Mouse (Mus musculus): Measurements from ENCODE around the gene Peli1. TPM values are rescaled to one million over a fixed set of nuclear protein-coding genes. Genes with fewer than 3 reads are reported as not detected.

The Peli1 gene
- polyA plus RNA-seq, 1 experiment from 2014 or later, result 65.9 TPM

DNA sequence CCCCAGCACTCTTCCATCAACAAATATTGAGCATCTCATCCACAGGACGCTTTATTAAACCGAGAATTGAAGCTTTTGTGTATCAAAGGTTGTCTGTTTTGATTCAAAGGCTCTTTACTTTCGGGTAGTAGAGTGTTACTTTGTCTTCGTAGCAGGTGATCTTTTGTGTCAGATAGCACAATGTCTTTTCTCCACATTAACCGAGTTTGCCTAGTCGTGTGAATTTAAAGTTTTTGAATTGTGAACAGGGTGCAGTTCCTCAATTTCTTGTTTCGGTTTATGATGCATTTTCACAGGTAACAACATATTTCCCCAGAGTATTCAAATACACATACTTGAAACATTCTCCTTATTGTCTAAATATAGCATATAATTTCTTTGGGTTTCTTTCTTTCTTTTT lies 1.5 kb downstream of the Peli1 start:
- DNase-seq (ENCODE audit: low spot score), result peak; percentile 25

DNA sequence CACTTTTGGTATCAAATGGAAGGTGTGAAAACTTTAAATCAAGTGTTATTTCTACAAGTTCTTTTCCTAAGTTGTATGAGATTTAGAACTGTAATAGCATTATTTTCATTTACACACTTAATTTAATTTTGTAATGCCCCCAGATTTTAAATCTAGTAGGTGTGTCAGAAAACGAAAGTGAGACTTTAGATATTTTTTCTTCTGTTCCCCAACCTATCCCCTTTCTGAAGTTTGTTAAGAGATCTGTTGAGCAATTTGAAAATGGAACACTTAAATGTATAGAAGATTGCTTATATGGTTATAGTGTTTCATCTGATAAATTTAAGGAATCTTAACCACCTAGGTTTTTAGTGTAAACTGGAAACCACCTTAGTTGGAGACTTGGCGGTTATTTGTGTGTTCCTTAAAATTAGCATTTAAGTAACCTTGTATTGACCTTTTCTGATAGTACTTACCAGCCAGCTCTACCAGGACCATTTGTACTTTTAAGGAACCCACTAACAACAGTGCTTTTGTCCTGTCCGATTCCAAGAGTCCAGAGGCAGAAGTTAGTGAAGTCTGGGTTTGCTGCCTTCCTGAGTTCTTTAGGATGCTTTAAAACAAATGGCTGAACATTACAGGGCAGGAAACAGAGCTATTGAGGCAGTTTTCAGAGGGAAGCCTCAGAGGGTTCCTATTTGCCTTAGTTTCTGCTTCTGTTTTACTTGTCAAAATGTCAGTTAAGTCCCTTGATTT lies 2.2 kb downstream of the Peli1 start:
- DNase-seq (ENCODE audit: low spot score), result peak; percentile 21

DNA sequence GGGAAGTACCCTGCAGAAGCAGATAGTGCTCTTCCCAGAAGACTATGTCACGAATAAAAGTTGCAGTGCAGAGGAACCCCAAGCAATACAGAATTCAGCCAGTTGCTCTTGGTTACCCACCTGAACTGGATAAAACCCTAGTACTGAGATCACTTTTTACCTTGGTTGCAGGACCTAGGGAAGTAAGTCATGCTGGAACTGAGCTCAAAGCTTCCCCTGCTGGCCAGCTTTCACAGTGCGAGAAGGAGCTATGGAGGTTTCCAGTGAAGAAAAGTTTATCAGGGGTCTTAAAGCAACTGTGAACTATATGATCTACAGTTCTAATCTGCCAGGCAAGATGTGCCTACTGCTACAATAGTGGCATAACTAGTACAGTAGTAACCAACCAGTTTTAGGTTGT lies 5.5 kb downstream of the Peli1 start:
- DNase-seq (ENCODE audit: low spot score), result peak; percentile 44

DNA sequence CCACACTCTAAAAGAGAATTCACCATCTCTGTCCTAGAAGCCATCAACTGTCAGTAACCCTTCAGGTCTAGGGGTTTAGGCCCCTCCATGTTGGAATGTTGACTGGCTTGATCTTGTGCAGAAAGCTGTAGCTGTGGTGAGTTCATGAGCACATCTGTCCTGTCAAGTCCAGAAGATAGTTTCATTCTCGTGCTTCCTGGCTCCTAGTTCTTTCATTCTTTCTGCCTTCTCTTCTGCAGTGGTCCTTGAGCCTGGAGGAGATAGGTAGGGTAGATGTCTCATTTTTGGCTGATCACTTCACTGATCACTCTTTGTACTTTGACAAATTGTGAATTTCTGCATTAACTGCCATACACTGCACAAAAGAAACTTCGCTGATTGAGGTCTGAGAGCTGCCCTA lies 7.4 kb downstream of the Peli1 start:
- DNase-seq (ENCODE audit: low spot score), result no peak

DNA sequence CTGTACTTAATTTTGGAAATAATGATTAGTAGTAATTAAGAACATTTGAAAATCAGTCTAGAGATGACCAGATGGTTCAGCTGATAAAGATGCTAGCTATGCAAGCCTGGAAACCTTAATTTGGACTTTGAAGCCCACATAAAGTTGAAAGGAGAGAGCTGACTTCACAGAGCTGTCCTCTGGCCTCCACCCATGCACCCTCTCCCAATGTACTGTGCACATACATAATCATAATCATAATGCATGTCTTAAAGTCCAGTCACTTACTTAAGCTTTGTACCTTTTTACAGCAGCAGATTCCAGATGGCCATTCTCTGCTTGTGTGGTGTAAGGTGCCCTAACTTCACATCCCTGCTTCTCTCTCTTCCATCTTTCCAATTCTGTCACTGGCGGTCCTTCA lies 9.6 kb downstream of the Peli1 start:
- DNase-seq (ENCODE audit: low spot score), result no peak

DNA sequence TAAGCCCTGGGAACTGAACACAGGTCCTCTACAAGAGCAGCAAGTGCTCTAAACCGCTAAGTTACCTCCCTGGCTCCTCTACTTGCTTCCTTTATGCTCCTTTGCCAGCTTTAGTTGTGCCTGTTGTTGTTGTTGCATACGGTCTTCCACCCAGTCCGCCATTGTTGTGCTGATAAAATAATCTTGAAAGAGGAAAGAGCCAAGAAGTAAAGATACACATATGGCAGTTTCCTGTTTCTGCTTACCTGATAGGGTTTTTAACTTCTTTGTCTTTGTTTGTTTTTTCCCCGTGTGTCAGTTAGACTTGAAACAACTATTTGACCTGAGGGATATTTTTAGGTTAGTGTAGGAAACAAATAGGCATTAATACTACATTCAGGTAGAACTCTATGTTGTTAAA lies 10.2 kb downstream of the Peli1 start:
- no peak for DNase-seq (ENCODE audit: low spot score)

DNA sequence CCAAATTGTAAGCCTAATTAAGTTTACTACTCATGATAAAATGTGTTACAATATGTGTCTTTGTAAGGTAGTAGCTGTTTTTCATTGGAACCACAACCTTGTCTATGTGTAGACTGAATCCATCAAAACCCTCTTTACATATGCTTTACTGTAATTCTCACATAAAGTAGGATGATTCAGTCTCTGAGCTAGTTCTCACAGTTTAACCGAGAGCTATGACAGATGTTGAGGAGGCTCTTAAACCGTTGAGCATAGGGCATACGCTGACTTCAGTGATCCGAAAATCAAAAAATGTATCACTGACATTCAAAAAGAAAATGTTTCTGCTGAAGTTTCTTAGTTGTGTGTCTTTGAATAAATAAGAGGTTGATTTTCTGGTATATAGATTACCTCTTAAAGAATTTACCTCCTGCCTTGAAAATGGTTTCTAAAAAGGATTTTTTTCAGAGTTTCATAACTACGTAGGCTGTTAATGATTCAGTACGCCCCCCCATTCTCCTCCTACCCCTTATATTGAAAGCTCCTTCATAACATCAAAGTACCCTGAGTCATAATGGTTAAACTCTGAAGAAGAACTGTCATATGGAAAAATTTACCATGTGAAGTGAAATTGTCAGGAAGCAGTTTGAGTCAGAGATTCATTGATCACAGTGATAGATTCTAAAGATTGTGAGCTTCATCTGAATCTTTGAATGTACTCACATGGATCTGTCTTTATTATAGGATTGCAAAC lies 11.3 kb downstream of the Peli1 start:
- no peak for DNase-seq (ENCODE audit: low spot score)

DNA sequence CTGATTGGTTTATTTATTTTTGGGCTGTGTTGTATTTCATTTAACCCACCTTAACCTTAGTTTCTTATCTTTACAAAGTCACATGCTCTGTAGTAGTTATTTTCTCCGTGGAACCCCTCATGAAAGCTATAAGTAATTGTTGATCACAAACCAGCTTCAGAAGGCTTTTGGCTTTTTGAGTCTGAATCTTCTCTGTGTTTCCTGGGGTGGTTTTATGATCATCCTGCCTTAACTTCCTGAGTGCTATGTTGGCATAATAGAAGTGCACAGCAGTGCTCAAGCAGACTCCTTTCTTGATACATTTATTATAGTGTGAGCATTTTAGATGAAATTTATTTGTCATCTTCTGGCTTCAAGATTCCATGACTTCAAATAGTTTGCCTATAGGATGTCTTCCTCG lies 12.1 kb downstream of the Peli1 start:
- DNase-seq (ENCODE audit: low spot score), result no peak

DNA sequence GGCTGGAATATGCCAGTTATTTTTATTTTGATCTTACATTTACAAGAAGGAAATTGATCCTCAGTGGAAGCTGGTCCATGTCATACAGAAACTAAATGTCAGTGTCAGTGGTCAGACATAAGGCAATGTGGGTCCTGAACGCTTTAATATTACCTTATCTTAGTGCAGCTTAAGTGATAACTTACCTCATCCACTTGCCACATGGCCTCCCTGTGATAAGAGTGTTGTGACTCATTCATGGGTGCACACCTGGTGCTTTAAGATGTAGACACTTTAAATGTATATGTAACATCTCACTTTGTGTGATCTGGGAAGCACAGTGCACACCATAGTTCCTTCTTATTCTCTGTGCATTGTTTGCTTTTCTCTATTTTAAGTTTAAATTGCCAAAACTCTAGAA lies 14.3 kb downstream of the Peli1 start:
- no peak for DNase-seq (ENCODE audit: low spot score)

DNA sequence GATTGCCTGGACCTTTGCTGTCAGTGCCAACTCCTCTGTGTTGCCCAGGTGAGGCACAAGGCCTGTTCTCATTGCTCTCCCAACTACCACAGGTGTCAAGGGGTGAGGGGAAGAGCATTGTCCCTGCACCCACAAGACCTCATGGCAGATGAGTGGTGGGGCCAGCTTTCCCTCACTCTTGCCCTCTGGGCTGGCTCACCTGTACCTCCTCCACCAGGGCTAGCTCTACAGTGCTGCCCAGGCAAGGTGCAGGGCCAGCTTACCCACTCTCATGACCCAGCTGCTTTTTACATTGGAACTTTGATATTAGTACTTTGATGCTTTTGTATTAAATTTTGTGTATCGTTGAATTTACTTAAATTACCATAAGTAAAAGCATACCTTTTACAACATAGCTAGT lies 16.0 kb downstream of the Peli1 start:
- DNase-seq (ENCODE audit: low spot score), result no peak

DNA sequence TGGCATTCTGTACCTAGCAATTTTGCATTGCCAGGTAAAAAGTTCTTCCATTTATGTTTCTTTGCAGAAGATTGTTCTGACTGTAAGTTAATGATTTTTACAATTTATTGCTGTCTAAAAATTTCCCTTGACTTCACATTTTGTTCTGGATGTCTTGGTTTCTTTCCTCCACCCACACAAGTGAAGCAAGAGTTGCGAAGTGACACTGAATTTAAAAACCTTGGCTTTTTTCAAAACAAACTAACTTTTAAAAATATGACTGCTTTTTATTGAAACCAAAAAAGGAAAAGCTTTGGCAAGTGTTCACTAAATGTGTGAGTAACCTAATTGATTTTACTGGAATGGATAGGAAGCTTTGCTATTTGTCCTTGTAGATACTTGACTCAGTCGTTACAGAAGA lies 18.2 kb downstream of the Peli1 start:
- DNase-seq (ENCODE audit: low spot score), result no peak

DNA sequence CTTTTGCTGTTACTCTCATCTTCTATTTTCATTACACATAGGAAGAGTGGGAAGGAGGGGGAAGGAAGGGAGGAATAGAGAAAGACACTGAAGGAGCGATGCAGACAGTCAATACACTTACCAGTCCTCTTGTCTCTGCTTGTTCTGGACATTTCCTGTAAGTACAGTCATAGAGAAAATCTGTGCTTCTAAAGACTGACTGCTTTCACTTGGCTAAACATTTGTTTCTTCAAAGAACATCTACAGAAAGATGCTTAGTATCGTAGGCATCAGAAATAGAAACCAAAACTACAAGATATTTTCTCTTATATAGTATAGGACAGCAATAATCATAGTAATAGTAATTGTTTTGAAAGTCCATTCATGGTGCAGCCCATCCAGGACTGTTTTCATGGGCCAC lies 23.4 kb downstream of the Peli1 start:
- DNase-seq (ENCODE audit: low spot score), result no peak

DNA sequence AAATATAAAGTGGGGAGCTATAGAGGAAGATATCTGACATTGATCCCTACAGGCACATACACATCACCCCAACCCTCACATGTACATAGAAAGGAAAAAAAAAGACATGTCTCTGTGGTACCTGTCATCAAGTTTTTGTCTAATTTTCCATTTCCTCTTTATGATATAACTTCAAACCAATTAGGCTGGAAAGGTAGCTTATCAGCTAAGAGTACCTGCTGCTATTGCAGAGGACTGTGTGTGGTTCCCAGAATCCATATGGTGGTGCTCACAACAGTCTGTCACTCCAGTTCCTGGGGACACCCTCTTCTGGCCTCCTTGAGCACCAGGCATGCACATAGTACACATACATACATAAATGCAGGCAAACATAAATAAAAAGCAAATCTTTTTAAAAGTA lies 24.7 kb downstream of the Peli1 start:
- no peak for DNase-seq (ENCODE audit: low spot score)

DNA sequence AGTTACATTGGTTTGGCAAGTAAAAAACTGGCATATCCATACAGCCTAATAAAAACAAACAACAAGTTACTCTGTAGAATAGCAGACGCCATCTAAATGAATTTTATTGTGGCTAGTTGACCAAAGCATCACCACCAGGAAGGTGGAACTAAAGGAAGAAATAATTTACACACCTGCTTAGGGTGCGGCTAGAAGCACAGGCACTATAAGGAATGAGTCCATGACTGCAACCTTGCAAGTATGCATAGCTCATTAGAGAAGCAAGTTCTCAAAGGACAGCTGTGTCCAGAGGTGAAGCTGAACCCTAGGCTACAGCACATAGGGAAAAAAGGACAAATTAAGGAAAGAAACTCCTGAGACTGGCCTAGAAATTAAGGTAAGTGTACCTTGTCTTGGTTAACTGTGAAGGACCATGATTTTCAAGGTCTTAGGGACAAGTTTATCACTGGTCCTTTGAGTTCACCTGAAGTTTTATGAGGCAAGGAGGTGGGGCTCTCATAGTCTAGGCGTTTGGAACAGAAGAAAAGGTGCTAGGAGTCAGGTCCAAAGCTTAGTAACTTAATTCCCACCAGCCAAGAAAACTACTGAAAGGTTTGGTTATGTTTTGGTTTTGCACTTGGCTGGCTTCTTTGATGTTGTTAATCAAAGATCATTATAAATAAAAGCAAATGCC lies 25.7 kb downstream of the Peli1 start:
- no peak for DNase-seq (ENCODE audit: low spot score)

DNA sequence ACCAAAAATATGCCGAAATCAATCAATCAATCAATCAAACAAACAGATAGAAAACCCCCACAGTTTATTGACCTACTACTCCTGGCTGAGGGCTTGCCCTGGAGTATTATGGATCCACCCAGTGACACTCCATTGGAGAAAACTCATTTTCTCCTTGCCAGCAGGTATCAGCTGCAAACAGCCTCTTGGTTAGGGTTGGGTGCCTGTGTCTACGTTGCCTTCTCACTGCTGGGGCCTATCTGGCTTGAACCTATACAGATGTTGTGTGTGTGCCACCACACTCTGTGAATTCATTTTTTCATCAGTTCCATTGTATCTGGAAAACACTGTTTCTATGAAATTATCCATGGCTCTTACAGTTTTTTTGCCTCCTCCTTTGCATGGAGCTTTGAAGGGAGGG lies 30.6 kb downstream of the Peli1 start:
- DNase-seq (ENCODE audit: low spot score), result no peak

DNA sequence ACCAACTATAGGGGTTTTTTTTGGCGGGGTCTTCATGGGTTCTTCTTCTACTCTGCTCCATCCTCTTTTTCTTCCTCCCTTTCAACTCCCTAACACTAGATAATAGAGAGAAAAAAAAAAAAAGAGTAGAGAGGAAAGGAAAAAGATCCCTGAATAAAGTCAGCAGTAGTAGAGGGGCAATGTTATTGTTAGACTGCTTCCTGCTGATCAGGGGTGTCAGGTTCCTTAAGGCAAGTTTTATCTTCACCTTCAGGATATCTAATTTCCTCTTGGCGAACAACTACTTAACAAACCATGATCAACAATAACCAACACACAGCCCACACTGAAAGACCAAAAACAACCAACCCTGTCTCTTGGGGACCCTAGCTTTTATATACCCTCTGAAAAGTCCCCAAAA lies 31.3 kb downstream of the Peli1 start:
- no peak for DNase-seq (ENCODE audit: low spot score)

DNA sequence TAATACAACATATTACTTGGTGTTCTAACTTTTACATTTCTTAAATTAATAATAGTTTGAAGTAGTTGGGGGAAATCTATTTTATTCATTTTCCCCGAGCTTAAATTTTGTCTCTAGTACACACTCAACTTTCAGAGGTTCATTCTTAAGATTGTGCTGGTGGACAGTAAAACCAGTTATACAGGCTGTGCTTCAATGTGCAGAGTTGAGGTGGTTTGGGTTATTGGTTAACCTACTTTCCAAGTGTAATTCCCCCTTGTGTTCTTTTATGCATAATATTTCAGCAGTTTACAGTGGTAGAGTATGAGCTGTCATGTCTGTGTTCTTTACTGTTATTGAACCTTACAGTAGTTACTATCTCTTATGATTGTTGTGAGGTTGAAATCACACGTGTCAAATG lies 40.6 kb downstream of the Peli1 start:
- DNase-seq (ENCODE audit: low spot score), result no peak

DNA sequence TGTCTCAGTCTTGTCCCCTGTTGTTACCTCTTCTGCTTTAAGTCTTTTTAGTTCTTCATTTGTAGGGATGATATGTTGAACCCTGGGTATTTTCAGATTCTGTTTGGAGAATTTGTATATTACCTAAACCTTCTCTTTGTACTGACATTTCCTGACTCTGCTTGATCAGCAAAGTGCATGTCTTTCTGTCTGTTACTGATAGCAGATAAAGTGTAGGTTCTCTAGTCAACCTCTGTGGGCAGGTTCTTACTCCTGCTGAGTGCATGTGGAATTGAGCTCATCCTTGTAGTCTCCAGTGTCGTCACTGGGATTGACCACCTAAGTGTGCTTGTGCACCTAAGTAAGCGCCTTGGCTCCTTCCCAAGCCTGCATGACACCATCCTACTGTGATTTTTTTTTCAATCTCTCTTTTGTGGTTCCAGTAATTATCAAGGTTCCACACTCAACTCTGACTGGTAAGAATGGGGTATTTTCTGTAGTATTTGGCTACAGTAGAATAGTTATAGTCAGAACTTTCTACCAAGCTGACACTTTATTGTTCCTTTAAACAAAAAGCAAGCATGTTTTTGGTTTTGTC lies 43.9 kb downstream of the Peli1 start:
- DNase-seq (ENCODE audit: low spot score), result no peak

DNA sequence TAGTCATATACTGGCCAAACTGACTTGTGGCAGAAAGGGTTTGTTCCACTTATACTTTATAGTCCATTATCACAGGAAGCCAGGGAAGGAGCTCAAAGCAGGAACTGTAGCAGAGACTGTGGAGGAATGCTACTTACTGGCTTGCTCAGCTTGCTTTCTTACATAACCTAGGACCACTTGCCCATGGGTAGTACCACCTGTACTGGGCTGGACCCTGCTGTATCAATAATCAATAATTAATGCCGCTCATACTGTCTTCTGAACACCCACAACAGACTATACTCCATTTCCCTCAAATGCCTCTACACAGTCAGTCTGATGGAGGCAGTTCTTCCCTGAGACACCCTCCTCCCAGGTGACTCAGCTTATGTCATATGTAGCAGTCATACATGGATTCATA lies 48.4 kb downstream of the Peli1 start:
- DNase-seq (ENCODE audit: low spot score), result no peak

DNA sequence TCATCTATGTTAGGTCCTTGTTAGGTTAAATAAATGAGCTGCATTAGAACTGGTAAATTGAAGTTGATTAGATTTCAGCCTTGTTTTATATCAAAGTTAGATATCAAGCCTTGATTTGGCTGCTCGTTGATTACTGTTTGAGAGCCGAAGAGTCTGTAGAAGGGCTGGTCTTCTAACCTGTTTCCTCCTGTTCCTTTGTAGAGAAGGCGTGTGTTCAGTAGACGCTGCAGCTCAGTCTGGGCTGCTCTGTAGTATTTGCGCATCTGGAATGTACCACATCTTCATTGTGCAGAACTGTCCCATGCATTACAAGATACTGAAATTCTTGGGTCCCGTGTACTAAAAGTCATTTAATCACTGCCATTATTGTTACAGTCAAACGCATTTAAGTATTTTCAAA lies 50.2 kb downstream of the Peli1 start:
- no peak for DNase-seq (ENCODE audit: low spot score)

DNA sequence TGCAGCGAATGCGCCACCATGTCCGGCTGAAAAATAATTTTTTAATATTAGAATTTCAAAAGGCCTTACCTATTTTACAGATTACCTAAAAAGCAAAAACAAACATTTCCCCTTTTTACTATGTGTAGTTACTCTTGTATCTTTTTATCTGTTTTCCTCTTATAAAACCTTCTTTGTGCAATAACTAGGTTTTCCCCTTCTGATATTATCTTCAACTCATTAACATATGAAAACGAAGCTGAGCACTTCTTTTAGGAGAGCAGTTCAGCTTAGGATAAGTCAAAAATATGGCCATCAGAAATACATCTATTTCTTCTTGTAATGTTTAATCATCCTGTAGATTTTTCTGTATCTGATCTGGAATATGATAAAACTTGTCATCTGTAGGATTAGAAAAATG lies 50.7 kb downstream of the Peli1 start:
- no peak for DNase-seq (ENCODE audit: low spot score)

DNA sequence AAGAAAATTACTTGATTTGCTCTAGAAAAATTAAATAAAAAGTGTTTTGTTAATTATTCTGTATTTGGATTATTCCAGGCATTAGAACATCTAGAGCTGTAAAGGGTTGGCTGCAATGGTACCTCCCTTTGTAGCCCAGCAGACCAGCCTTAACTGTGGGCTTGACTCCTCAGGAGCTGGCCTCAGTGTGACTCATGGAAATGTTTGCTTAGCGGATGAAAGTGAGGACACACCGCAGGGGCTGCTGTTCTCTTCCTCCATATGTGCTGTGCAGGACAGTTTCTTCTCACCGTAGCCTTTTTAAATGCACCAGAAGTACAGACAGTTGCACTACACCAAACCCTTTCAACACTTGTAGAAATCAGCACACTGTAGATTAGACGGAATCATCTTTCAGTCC lies 58.4 kb downstream of the Peli1 start:
- DNase-seq (ENCODE audit: low spot score), result no peak

Measured in thymus, postnatal 0 days (tissue).